Mouse (Mus musculus) MEL (cell line): Measurements from ENCODE around the gene Hacd4. TPM values are rescaled to one million over a fixed set of nuclear protein-coding genes. Genes with fewer than 3 reads are reported as not detected.

Experiments
- DNase-seq: peaks from one replicate; pipeline ENCODE4 v3.0.0; 2011; ENCODE audit warnings: low read depth, low spot score
- H3K27ac ChIP-seq: 2 replicates; pipeline ENCODE4 v1.5.1; 2012; ENCODE audit warnings: low read depth, mild to moderate bottlenecking, control low read depth, low read length, moderate library complexity; ENCODE audit not compliant: control insufficient read depth
- H3K27me3 ChIP-seq, 2 experiments: fragments of 150-350 bp in 1 of 2; sonication (generic) in 1 of 2; 2 replicates each; pipeline ENCODE4 v1.6.1; 2012; ENCODE audit warnings: low read length in 2 of 2, mild to moderate bottlenecking in 2 of 2, improper control_type of control experiment in 1 of 2, moderate library complexity in 1 of 2; ENCODE audit not compliant: insufficient read depth in 2 of 2, control insufficient read depth in 1 of 2
- H3K36me3 ChIP-seq, 2 experiments: 2 replicates each; pipeline ENCODE4 v1.6.1; 2012 to 2014; ENCODE audit warnings: low read length in 2 of 2, improper control_type of control experiment in 1 of 2, inconsistent platforms in 1 of 2, mild to moderate bottlenecking in 1 of 2; ENCODE audit not compliant: insufficient read depth in 2 of 2, control insufficient read depth in 1 of 2
- H3K4me1 ChIP-seq, 2 experiments: fragments of 150-350 bp in 1 of 2; sonication (generic) in 1 of 2; 2 replicates each; pipeline ENCODE4 v1.6.1; 2012; ENCODE audit warnings: low read length in 2 of 2, improper control_type of control experiment in 1 of 2, mild to moderate bottlenecking in 1 of 2; ENCODE audit not compliant: insufficient read depth in 2 of 2, control insufficient read depth in 1 of 2
- H3K4me3 ChIP-seq, 2 experiments: fragments of 150-350 bp in 1 of 2; sonication (generic) in 1 of 2; 2 replicates each; pipeline ENCODE4 v1.5.1; 2012; ENCODE audit warnings: low read depth in 2 of 2, low read length in 2 of 2, mild to moderate bottlenecking in 2 of 2, moderate library complexity in 2 of 2, control low read depth in 1 of 2, improper control_type of control experiment in 1 of 2; ENCODE audit not compliant: control insufficient read depth in 1 of 2, insufficient read depth in 1 of 2
- H3K79me2 ChIP-seq: 2 replicates; pipeline ENCODE4 v1.6.1; 2012; ENCODE audit warnings: mild to moderate bottlenecking, low read length, moderate library complexity; ENCODE audit not compliant: control insufficient read depth, poor library complexity, insufficient read depth
- H3K9ac ChIP-seq: 2 replicates; pipeline ENCODE4 v1.6.1; 2012; ENCODE audit warnings: low read depth, mild to moderate bottlenecking, control low read depth, low read length, moderate library complexity; ENCODE audit not compliant: control insufficient read depth, poor library complexity, severe bottlenecking
- H3K9me3 ChIP-seq: fragments of 150-350 bp; sonication (generic); replicated peaks from 2 replicates; pipeline ENCODE4 v1.6.1; 2012; ENCODE audit warnings: mild to moderate bottlenecking, low read length, improper control_type of control experiment, moderate library complexity; ENCODE audit not compliant: insufficient read depth
- CHD1 ChIP-seq: IDR thresholded peaks from 2 replicates; pipeline ENCODE4 v1.6.1; 2012; ENCODE audit warnings: low read depth, mild to moderate bottlenecking, inconsistent platforms, low read length, improper control_type of control experiment
- CHD2 ChIP-seq: IDR thresholded peaks from 2 replicates; pipeline ENCODE4 v1.6.1; 2011; ENCODE audit warnings: low read length, improper control_type of control experiment
- CTCF ChIP-seq, 3 experiments: IDR thresholded peaks in 2 of 3; conservative IDR thresholded peaks in 1 of 3; 2 replicates each; pipeline ENCODE4 v1.5.1; 2011 to 2012; ENCODE audit warnings: low read length in 3 of 3, low read depth in 2 of 3, mild to moderate bottlenecking in 2 of 3, improper control_type of control experiment in 1 of 3, inconsistent platforms in 1 of 3, mixed read lengths in 1 of 3, moderate library complexity in 1 of 3; ENCODE audit not compliant: control insufficient read depth in 1 of 3, insufficient read depth in 1 of 3, poor library complexity in 1 of 3, severe bottlenecking in 1 of 3
- EP300 ChIP-seq, 2 experiments: IDR thresholded peaks; 2 replicates each; pipeline ENCODE4 v1.6.1; 2011; ENCODE audit warnings: improper control_type of control experiment in 2 of 2, low read length in 2 of 2, low read depth in 1 of 2, mild to moderate bottlenecking in 1 of 2
- ETS1 ChIP-seq: IDR thresholded peaks from 2 replicates; pipeline ENCODE4 v1.6.1; 2012; ENCODE audit warnings: low read depth, mild to moderate bottlenecking, inconsistent platforms, low read length, improper control_type of control experiment, moderate library complexity
- GATA1 ChIP-seq: IDR thresholded peaks from 2 replicates; pipeline ENCODE4 v1.6.1; 2011; ENCODE audit warnings: low read depth, low read length, improper control_type of control experiment
- HCFC1 ChIP-seq: IDR thresholded peaks from 2 replicates; pipeline ENCODE4 v1.6.1; 2012; ENCODE audit warnings: low read depth, mild to moderate bottlenecking, inconsistent platforms, low read length, improper control_type of control experiment, moderate library complexity
- JUND ChIP-seq: IDR thresholded peaks from 2 replicates; pipeline ENCODE4 v1.6.1; 2011; ENCODE audit warnings: low read depth, mild to moderate bottlenecking, improper control_type of control experiment, low read length
- KAT2A ChIP-seq: conservative IDR thresholded peaks from 2 replicates; pipeline ENCODE4 v1.6.1; 2012; ENCODE audit warnings: low read depth, low read length, improper control_type of control experiment, inconsistent platforms
- MAFK ChIP-seq: IDR thresholded peaks from 2 replicates; pipeline ENCODE4 v1.6.1; 2011; ENCODE audit warnings: low read depth, mild to moderate bottlenecking, low read length, improper control_type of control experiment, borderline replicate concordance
- MAZ ChIP-seq: IDR thresholded peaks from 2 replicates; pipeline ENCODE4 v1.6.1; 2012; ENCODE audit warnings: low read depth, mild to moderate bottlenecking, inconsistent platforms, low read length, improper control_type of control experiment
- NELFE ChIP-seq: IDR thresholded peaks from 2 replicates; pipeline ENCODE4 v1.6.1; 2011; ENCODE audit warnings: low read depth, low read length, improper control_type of control experiment
- SIN3A ChIP-seq: IDR thresholded peaks from 2 replicates; pipeline ENCODE4 v1.6.1; 2012; ENCODE audit warnings: low read length, improper control_type of control experiment, inconsistent platforms
- SMC3 ChIP-seq: IDR thresholded peaks from 2 replicates; pipeline ENCODE4 v1.6.1; 2011; ENCODE audit warnings: low read depth, low read length, improper control_type of control experiment
- TAL1 ChIP-seq: IDR thresholded peaks from 2 replicates; pipeline ENCODE4 v1.6.1; 2012; ENCODE audit warnings: mild to moderate bottlenecking, inconsistent platforms, low read length, moderate library complexity, mixed read lengths
- USF2 ChIP-seq, 2 experiments: IDR thresholded peaks; 2 replicates each; pipeline ENCODE4 v1.6.1; 2011 to 2012; ENCODE audit warnings: improper control_type of control experiment in 2 of 2, low read length in 2 of 2, borderline replicate concordance in 1 of 2, inconsistent platforms in 1 of 2, low read depth in 1 of 2, mild to moderate bottlenecking in 1 of 2; ENCODE audit not compliant: insufficient read depth in 1 of 2
- ZC3H11A ChIP-seq: IDR thresholded peaks from 2 replicates; pipeline ENCODE4 v1.6.1; 2012; ENCODE audit warnings: low read depth, mild to moderate bottlenecking, inconsistent platforms, low read length, improper control_type of control experiment
- ZKSCAN1 ChIP-seq: IDR thresholded peaks from 2 replicates; pipeline ENCODE4 v1.6.1; 2012; ENCODE audit warnings: low read depth, mild to moderate bottlenecking, inconsistent platforms, low read length, improper control_type of control experiment, moderate library complexity
- ZMIZ1 ChIP-seq: IDR thresholded peaks from 2 replicates; pipeline ENCODE4 v1.6.1; 2012; ENCODE audit warnings: low read depth, mild to moderate bottlenecking, inconsistent platforms, low read length, improper control_type of control experiment, moderate library complexity
- polyA plus RNA-seq, 2 experiments: library from polyadenylated mRNA; stranded (reverse) in 1 of 2; unstranded in 1 of 2; fragments of >175 nt in 1 of 2; fragments of >200 nt in 1 of 2; gene quantifications; 2 replicates each; pipeline versions ENCODE4 v1.2.1 to v1.2.4; 2012; ENCODE audit warnings: low replicate concordance in 2 of 2, low read depth in 1 of 2; ENCODE audit not compliant: insufficient read length in 2 of 2, insufficient read depth in 1 of 2, missing spikeins in 1 of 2
- total RNA-seq: library from RNA; depleted of rRNA; stranded (reverse); fragments of 300-350 nt; gene quantifications from 2 replicates; pipeline ENCODE4 v1.2.3, GENCODE M21; 2012

Gene Hacd4
- total and polyA plus RNA-seq, 3 experiments, result 0.19 to 0.64 TPM; not detected in 1

GRCm38 (mm10) chr4:88357431-88357830 is 81.3 kb downstream of the Hacd4 start:
- no peaks in the 10 kb centered on the region for H3K27me3 ChIP-seq
- H3K4me1 ChIP-seq, result no peaks in the 10 kb centered on the region
- no peak overlapping the region for H3K4me3 ChIP-seq
- DNase-seq, result no peak
- no peaks in the 10 kb centered on the region for H3K9me3 ChIP-seq
- H3K9ac ChIP-seq, result no peak overlapping the region
- no peaks in the 10 kb centered on the region for H3K36me3 ChIP-seq
- H3K79me2 ChIP-seq, result no peaks in the 10 kb centered on the region
- TF ChIP-seq ZKSCAN1 (no peak), ZMIZ1 (no peak), KAT2A (no peak), ETS1 (no peak)
- TF ChIP-seq, all 39 proteins: peak for 0
- no peak overlapping the region for H3K27ac ChIP-seq

GRCm38 (mm10) chr4:88356652-88357051 is 82.1 kb downstream of the Hacd4 start:
- Histone ChIP-seq H3K27ac (no peak overlapping the region), H3K27me3 (no peaks in the 10 kb centered on the region), H3K79me2 (no peaks in the 10 kb centered on the region), H3K9ac (no peak overlapping the region), H3K36me3 (no peaks in the 10 kb centered on the region), H3K4me1 (no peaks in the 10 kb centered on the region), H3K9me3 (no peaks in the 10 kb centered on the region), H3K4me3 (no peak overlapping the region)
- TF ChIP-seq CHD2 (no peak), TAL1 (no peak), MAFK (no peak), ZC3H11A (no peak), ZMIZ1 (no peak), ETS1 (no peak), SMC3 (no peak), MAZ (no peak), USF2 (IDR thresholded peaks at IDR 0.05; ENCODE audit: borderline replicate concordance in 1 of 2, insufficient read depth in 1 of 2, low read depth in 1 of 2, low read length in 2 of 2) (no peak), CHD1 (no peak), GATA1 (no peak)
- no peak for DNase-seq

- TF ChIP-seq EP300 (IDR thresholded peaks at IDR 0.05; ENCODE audit: low read depth in 1 of 2, low read length in 2 of 2) (no peak), NELFE (no peak), JUND (0 out of 2 replicates have a peak, but pooled peaks have one; percentile 47), HCFC1 (no peak), CTCF (IDR thresholded peaks at IDR 0.05 in 2 of 3, conservative IDR thresholded peaks at IDR 0.05 in 1 of 3; ENCODE audit: control insufficient read depth in 1 of 3, insufficient read depth in 1 of 3, low read depth in 2 of 3, low read length in 3 of 3, poor library complexity in 1 of 3, severe bottlenecking in 1 of 3) (peak; percentile 88 to 97 (median 91)), ZC3H11A (peak; percentile 97), SIN3A (0 out of 2 replicates have a peak, but pooled peaks have one; percentile 24), SMC3 (peak; percentile 97)
- no peaks in the 10 kb centered on the region for H3K27me3 ChIP-seq
- no peaks in the 10 kb centered on the region for H3K9me3 ChIP-seq
Observed at GRCm38 (mm10) chr4:88350910-88351309, 87.8 kb downstream of the Hacd4 start.

More at GRCm38 (mm10) chr4:88350910-88351309, 87.8 kb downstream of the Hacd4 start:
- Histone ChIP-seq H3K36me3 (no peaks in the 10 kb centered on the region), H3K9ac (no peak overlapping the region), H3K4me1 (no peaks in the 10 kb centered on the region), H3K27ac (no peak overlapping the region), H3K79me2 (no peaks in the 10 kb centered on the region), H3K4me3 (no peak overlapping the region)
- DNase-seq, result peak; percentile 85
